Mouse (Mus musculus): ENCODE results near the gene Gm42906. TPM values are rescaled to one million over a fixed set of nuclear protein-coding genes. Genes with fewer than 3 reads are reported as not detected.

Gm42906 gene
- polyA plus RNA-seq, 1 experiment from 2014 or later, result not detected

GRCm38 (mm10) chr5:151210869-151211268 is 217.1 kb downstream of the Gm42906 start:
- Histone ChIP-seq H3K36me3 (replicated peaks; ENCODE audit: insufficient read depth, low read length) (no peaks in the 10 kb centered on the region), H3K9ac (replicated peaks) (no peak overlapping the region), H3K27me3 (ENCODE audit: insufficient read depth, low read length) (no peaks in the 10 kb centered on the region), H3K9me3 (ENCODE audit: low read length) (no peaks in the 10 kb centered on the region), H3K4me1 (ENCODE audit: insufficient read depth) (no peaks in the 10 kb centered on the region), H3K4me2 (ENCODE audit: low read depth, low read length) (no peak overlapping the region), H3K4me3 (ENCODE audit: low read depth, low read length) (no peak overlapping the region), H3K27ac (ENCODE audit: low read depth) (no peak overlapping the region)
- ATAC-seq (no peak), DNase-seq (no peak)
- 68% methylated on average over 1 of the region's 1 CpGs for WGBS (ENCODE audit: insufficient replicate concordance)
- no peak for TF ChIP-seq EP300 (IDR thresholded peaks at IDR 0.05; ENCODE audit: low read depth)
- no peak for TF ChIP-seq CTCF (IDR thresholded peaks at IDR 0.05; ENCODE audit: low read depth)

DNA sequence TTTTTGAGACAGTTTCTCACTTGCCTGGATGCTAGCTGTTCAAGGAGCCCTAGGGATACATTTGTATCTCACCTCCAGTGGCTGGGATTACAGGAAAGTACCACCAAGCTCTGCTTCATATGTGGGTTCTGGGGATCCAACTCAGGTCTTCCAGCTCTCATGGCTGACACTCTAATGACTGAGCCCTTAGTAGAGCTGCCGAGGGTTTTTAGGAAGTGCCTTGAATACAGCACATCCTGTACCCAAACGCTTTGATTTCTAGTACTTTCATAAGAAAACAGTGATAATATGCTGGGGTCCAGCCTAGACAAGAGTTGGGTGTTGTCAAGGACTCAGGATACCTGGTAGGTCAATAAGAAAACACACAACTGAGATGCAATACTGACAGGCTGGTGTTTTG is 217.9 kb downstream of the Gm42906 start:
- Histone ChIP-seq H3K9me3 (ENCODE audit: low read length) (no peaks in the 10 kb centered on the region), H3K4me1 (ENCODE audit: insufficient read depth) (no peaks in the 10 kb centered on the region), H3K36me3 (replicated peaks; ENCODE audit: insufficient read depth, low read length) (no peaks in the 10 kb centered on the region), H3K4me3 (ENCODE audit: low read depth, low read length) (no peak overlapping the region), H3K4me2 (ENCODE audit: low read depth, low read length) (no peak overlapping the region), H3K27ac (ENCODE audit: low read depth) (no peak overlapping the region), H3K27me3 (ENCODE audit: insufficient read depth, low read length) (no peaks in the 10 kb centered on the region), H3K9ac (replicated peaks) (no peak overlapping the region)
- no peak for TF ChIP-seq EP300 (IDR thresholded peaks at IDR 0.05; ENCODE audit: low read depth)
- DNase-seq, result no peak
- 49% methylated on average over 2 of the region's 2 CpGs for WGBS (ENCODE audit: insufficient replicate concordance)
- ATAC-seq, result no peak

DNA sequence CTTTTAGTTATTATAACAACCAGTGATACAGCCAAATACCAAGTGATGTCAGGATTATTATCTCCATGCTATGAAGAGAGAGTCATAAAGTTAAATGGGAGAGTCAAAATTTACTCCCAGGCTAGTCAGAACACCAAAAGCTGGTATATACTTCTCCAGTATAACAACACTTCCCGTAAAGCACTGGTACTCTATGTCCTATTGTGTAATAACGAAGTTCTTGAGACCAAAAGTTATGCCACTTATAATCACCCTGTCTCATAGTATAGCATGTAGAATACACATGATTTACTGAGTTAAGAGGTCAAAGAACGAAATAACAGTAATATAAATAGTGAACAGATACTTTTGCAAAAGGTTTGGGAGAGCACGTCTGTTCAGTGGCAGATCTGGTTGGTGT is 222.9 kb downstream of the Gm42906 start:
- Histone ChIP-seq H3K4me3 (ENCODE audit: low read depth, low read length) (no peak overlapping the region), H3K9ac (replicated peaks) (no peak overlapping the region), H3K27ac (ENCODE audit: low read depth) (no peak overlapping the region), H3K4me2 (ENCODE audit: low read depth, low read length) (no peak overlapping the region), H3K27me3 (ENCODE audit: insufficient read depth, low read length) (no peaks in the 10 kb centered on the region), H3K9me3 (ENCODE audit: low read length) (no peaks in the 10 kb centered on the region), H3K36me3 (replicated peaks; ENCODE audit: insufficient read depth, low read length) (no peaks in the 10 kb centered on the region), H3K4me1 (ENCODE audit: insufficient read depth) (no peaks in the 10 kb centered on the region)
- 78% methylated on average over 4 of the region's 4 CpGs for WGBS (ENCODE audit: insufficient replicate concordance)
- no peak for ATAC-seq
- DNase-seq, result no peak
- TF ChIP-seq EP300 (IDR thresholded peaks at IDR 0.05; ENCODE audit: low read depth) (no peak), CTCF (IDR thresholded peaks at IDR 0.05; ENCODE audit: low read depth) (no peak)

DNA sequence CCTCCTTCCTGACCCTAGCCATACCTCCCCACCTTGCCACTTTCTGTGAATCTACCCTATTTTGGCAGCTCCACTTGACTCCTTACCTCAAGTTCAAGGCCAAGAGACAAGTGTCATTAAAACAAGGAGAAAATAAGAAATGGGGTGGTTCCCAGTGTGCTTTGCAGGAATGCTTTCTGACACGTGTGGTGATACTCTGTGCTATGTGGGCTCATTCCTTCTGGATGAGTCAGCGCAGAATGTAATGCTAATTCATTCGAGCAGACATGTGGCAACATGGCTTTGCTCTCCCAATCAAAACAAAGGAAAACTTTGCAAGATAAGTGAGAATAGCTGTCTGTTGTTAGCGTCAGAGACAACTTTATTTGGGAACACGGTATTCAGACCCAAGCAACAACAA is 225.0 kb downstream of the Gm42906 start:
- Histone ChIP-seq H3K9ac (replicated peaks) (no peak overlapping the region), H3K27ac (ENCODE audit: low read depth) (no peak overlapping the region), H3K27me3 (ENCODE audit: insufficient read depth, low read length) (no peaks in the 10 kb centered on the region), H3K9me3 (ENCODE audit: low read length) (no peaks in the 10 kb centered on the region), H3K4me1 (ENCODE audit: insufficient read depth) (no peaks in the 10 kb centered on the region), H3K36me3 (replicated peaks; ENCODE audit: insufficient read depth, low read length) (no peaks in the 10 kb centered on the region), H3K4me2 (ENCODE audit: low read depth, low read length) (no peak overlapping the region), H3K4me3 (ENCODE audit: low read depth, low read length) (no peak overlapping the region)
- no peak for TF ChIP-seq CTCF (IDR thresholded peaks at IDR 0.05; ENCODE audit: low read depth)
- WGBS (ENCODE audit: insufficient replicate concordance), result 67% methylated on average over 5 of the region's 5 CpGs
- DNase-seq (no peak), ATAC-seq (no peak)

- no peak overlapping the region for H3K27ac ChIP-seq (ENCODE audit: low read depth)
- DNase-seq (no peak), ATAC-seq (no peak)
- H3K4me1 ChIP-seq (ENCODE audit: insufficient read depth), result no peaks in the 10 kb centered on the region
- no peaks in the 10 kb centered on the region for H3K27me3 ChIP-seq (ENCODE audit: insufficient read depth, low read length)
- H3K9ac ChIP-seq (replicated peaks), result no peak overlapping the region
- H3K4me2 ChIP-seq (ENCODE audit: low read depth, low read length), result no peak overlapping the region
- TF ChIP-seq EP300 (IDR thresholded peaks at IDR 0.05; ENCODE audit: low read depth) (no peak), CTCF (IDR thresholded peaks at IDR 0.05; ENCODE audit: low read depth) (no peak)
- H3K4me3 ChIP-seq (ENCODE audit: low read depth, low read length), result no peak overlapping the region
- H3K9me3 ChIP-seq (ENCODE audit: low read length), result no peaks in the 10 kb centered on the region
- no peaks in the 10 kb centered on the region for H3K36me3 ChIP-seq (replicated peaks; ENCODE audit: insufficient read depth, low read length)
- 79% methylated on average over 3 of the region's 3 CpGs for WGBS (ENCODE audit: insufficient replicate concordance)
Measured at GRCm38 (mm10) chr5:151201220-151201619, 226.7 kb downstream of the Gm42906 start.

DNA sequence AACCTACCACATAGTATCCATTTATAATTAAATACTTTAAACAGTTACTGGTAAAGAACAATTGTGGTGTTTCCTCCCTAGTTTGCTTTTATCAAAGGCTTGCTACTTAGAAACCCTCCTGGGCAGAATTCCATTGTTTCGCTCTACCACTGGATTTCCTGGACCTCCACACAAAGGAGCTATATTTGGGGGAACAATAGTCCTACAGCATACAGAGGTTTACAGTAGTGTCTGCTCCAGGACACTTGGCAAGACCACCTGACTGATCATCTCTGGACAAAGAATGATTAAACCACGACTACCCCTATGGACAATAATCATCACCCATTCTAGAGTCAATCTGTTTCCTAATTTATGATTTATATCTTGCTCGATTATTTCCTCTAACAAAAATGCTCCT is 228.7 kb downstream of the Gm42906 start:
- no peak for TF ChIP-seq CTCF (IDR thresholded peaks at IDR 0.05; ENCODE audit: low read depth)
- TF ChIP-seq EP300 (IDR thresholded peaks at IDR 0.05; ENCODE audit: low read depth), result no peak
- ATAC-seq, result no peak
- DNase-seq, result no peak

More for the DNA sequence above, 228.7 kb downstream of the Gm42906 start:
- 73% methylated on average over 3 of the region's 3 CpGs for WGBS (ENCODE audit: insufficient replicate concordance)
- Histone ChIP-seq H3K4me1 (ENCODE audit: insufficient read depth) (0 out of 2 replicates have a peak, but pooled peaks cover 3% of the 10 kb centered on the region), H3K9me3 (ENCODE audit: low read length) (no peaks in the 10 kb centered on the region), H3K4me2 (ENCODE audit: low read depth, low read length) (no peak overlapping the region), H3K27ac (ENCODE audit: low read depth) (no peak overlapping the region), H3K4me3 (ENCODE audit: low read depth, low read length) (no peak overlapping the region), H3K9ac (replicated peaks) (no peak overlapping the region), H3K27me3 (ENCODE audit: insufficient read depth, low read length) (no peaks in the 10 kb centered on the region), H3K36me3 (replicated peaks; ENCODE audit: insufficient read depth, low read length) (no peaks in the 10 kb centered on the region)

All from liver, postnatal 0 days (tissue).